Mouse (Mus musculus) limb, embryonic 10.5 days (tissue): ENCODE results near the gene Eif3j1. TPM values are rescaled to one million over a fixed set of nuclear protein-coding genes. Genes with fewer than 3 reads are reported as not detected.
"Not testable (repeated sequence)": the region's sequence is repeated elsewhere in the genome, so short reads cannot be mapped to it uniquely, and the experiment has no call there.

Source experiments
- DNase-seq: peaks from one replicate; pipeline ENCODE4 v3.0.0-alpha.2; 2017; ENCODE audit warnings: low spot score
- H3K27ac ChIP-seq: fragments of 300-500 bp; sonication (generic); 2 replicates; pipeline ENCODE4 v1.5.1; 2016; ENCODE audit warnings: mild to moderate bottlenecking
- H3K27me3 ChIP-seq: fragments of 300-500 bp; sonication (generic); 2 replicates; pipeline ENCODE4 v1.6.1; 2016; ENCODE audit warnings: low read depth, mild to moderate bottlenecking; ENCODE audit not compliant: poor library complexity, severe bottlenecking
- H3K36me3 ChIP-seq: fragments of 300-500 bp; sonication (generic); 2 replicates; pipeline ENCODE4 v1.6.1; 2016; ENCODE audit warnings: mild to moderate bottlenecking, moderate library complexity
- H3K4me1 ChIP-seq: fragments of 300-500 bp; sonication (generic); 2 replicates; pipeline ENCODE4 v1.6.1; 2016
- H3K4me3 ChIP-seq: fragments of 300-500 bp; sonication (generic); 2 replicates; pipeline ENCODE4 v1.5.1; 2016; ENCODE audit warnings: mild to moderate bottlenecking, moderate library complexity
- H3K9me3 ChIP-seq: fragments of 300-500 bp; sonication (generic); replicated peaks from 2 replicates; pipeline ENCODE4 v1.6.1; 2016; ENCODE audit warnings: mild to moderate bottlenecking
- WGBS: fragments of 180-500 bp; shearing (Covaris S2); methylation state at CpG from one replicate; pipeline ENCODE4 v1.1.7; 2016; 5-methylcytosine and 5-hydroxymethylcytosine counted together
- polyA plus RNA-seq: library from polyadenylated mRNA; unstranded; fragments of >200 nt; fragmentation: Nextera tagmentation; extraction: Ambion mirVana; gene quantifications from 2 replicates; pipeline ENCODE4 v1.2.1, GENCODE M21; 2016

The Eif3j1 gene
- polyA plus RNA-seq = 13.1 and 13.6 TPM in 2 replicates

GRCm38 (mm10) chr2:122027862-122028755 is at the start of gene Eif3j1:
TSS of gene Eif3j1 (plus strand) at chr2:122028546.
- Histone ChIP-seq H3K27me3 (no peaks in the 10 kb centered on the region), H3K4me1 (peaks cover 12% of the 10 kb centered on the region; the same call in 1 of the 2 replicates), H3K27ac (peak within 1 kb of the TSS; percentile 91), H3K4me3 (peak within 1 kb of the TSS; percentile 91), H3K36me3 (peaks cover 28% of the 10 kb centered on the region), H3K9me3 (no peaks in the 10 kb centered on the region)
- 1% methylated on average over 49 of the region's 67 CpGs for WGBS
- peak; percentile 94 for DNase-seq

- H3K27me3 ChIP-seq = no peaks in the 10 kb centered on the region
- no peak overlapping the region for H3K27ac ChIP-seq
- 91% methylated on average over 1 of the region's 1 CpGs for WGBS
- no peak overlapping the region for H3K4me3 ChIP-seq
- H3K36me3 ChIP-seq = peaks cover 89% of the 10 kb centered on the region
- no peaks in the 10 kb centered on the region for H3K9me3 ChIP-seq
- no peaks in the 10 kb centered on the region for H3K4me1 ChIP-seq
- no peak for DNase-seq
These were observed 32.6 kb upstream of the Eif3j1 start for GRCm38 (mm10) chr2:121995738-121996137.

GRCm38 (mm10) chr2:122008832-122009231 is 19.5 kb upstream of the Eif3j1 start:
- Histone ChIP-seq H3K4me1 (peaks cover 7% of the 10 kb centered on the region), H3K36me3 (peaks cover 86% of the 10 kb centered on the region), H3K27me3 (no peaks in the 10 kb centered on the region), H3K4me3 (no peak overlapping the region), H3K27ac (no peak overlapping the region), H3K9me3 (no peaks in the 10 kb centered on the region)
- peak; percentile 50 for DNase-seq
- WGBS = 44% methylated on average over 3 of the region's 3 CpGs

- Histone ChIP-seq H3K27ac (no peak overlapping the region), H3K4me3 (no peak overlapping the region), H3K4me1 (peaks cover 7% of the 10 kb centered on the region), H3K27me3 (no peaks in the 10 kb centered on the region), H3K36me3 (peaks cover 80% of the 10 kb centered on the region), H3K9me3 (no peaks in the 10 kb centered on the region)
- WGBS = 94% methylated on average over 7 of the region's 7 CpGs
- no peak for DNase-seq
These were observed 16.9 kb upstream of the Eif3j1 start for GRCm38 (mm10) chr2:122011441-122011840.

- H3K4me1 ChIP-seq = peaks cover 3% of the 10 kb centered on the region; the same call in 1 of the 2 replicates
- 26% methylated on average over 1 of the region's 1 CpGs for WGBS
- H3K36me3 ChIP-seq = peaks cover 26% of the 10 kb centered on the region
- no peaks in the 10 kb centered on the region for H3K9me3 ChIP-seq
- H3K4me3 ChIP-seq = no peak overlapping the region
- no peak for DNase-seq
- H3K27ac ChIP-seq = no peak overlapping the region
- H3K27me3 ChIP-seq = no peaks in the 10 kb centered on the region
These were observed 9.6 kb upstream of the Eif3j1 start for GRCm38 (mm10) chr2:122018705-122019104.

GRCm38 (mm10) chr2:122022284-122022683 is 6.1 kb upstream of the Eif3j1 start:
- peaks cover 3% of the 10 kb centered on the region; the same call in 1 of the 2 replicates for H3K4me1 ChIP-seq
- H3K9me3 ChIP-seq = no peaks in the 10 kb centered on the region
- DNase-seq = no peak
- no peak overlapping the region for H3K4me3 ChIP-seq
- H3K27ac ChIP-seq = no peak overlapping the region
- 82% methylated on average over 2 of the region's 2 CpGs for WGBS
- no peaks in the 10 kb centered on the region for H3K27me3 ChIP-seq
- H3K36me3 ChIP-seq = 0 out of 2 replicates have a peak, but pooled peaks cover 4% of the 10 kb centered on the region

- not testable (repeated sequence) for H3K27ac ChIP-seq, H3K27me3 ChIP-seq, H3K9me3 ChIP-seq, DNase-seq
- Histone ChIP-seq H3K36me3 (peaks cover 21% of the 10 kb centered on the region), H3K4me3 (peak overlapping the region; percentile 91; the same call in 1 of the 2 replicates), H3K4me1 (peaks cover 12% of the 10 kb centered on the region; the same call in 1 of the 2 replicates)
- 93% methylated on average over 10 of the region's 10 CpGs for WGBS
These were observed 1.3 kb upstream of the Eif3j1 start for GRCm38 (mm10) chr2:122027091-122027490.

- no peaks in the 10 kb centered on the region for H3K9me3 ChIP-seq
- no peaks in the 10 kb centered on the region for H3K27me3 ChIP-seq
- H3K36me3 ChIP-seq = peaks cover 36% of the 10 kb centered on the region
- DNase-seq = peak; percentile 66
- H3K27ac ChIP-seq = peak overlapping the region; percentile 91
- peak overlapping the region; percentile 91 for H3K4me3 ChIP-seq
- 1% methylated on average over 71 of the region's 71 CpGs for WGBS
- peaks cover 12% of the 10 kb centered on the region; the same call in 1 of the 2 replicates for H3K4me1 ChIP-seq
These were observed 682 bp downstream of the Eif3j1 start for GRCm38 (mm10) chr2:122028756-122029700.

- Histone ChIP-seq H3K4me3 (no peak overlapping the region), H3K36me3 (peaks cover 59% of the 10 kb centered on the region), H3K27me3 (no peaks in the 10 kb centered on the region), H3K27ac (no peak overlapping the region), H3K9me3 (no peaks in the 10 kb centered on the region), H3K4me1 (peaks cover 12% of the 10 kb centered on the region; the same call in 1 of the 2 replicates)
- no peak for DNase-seq
- 88% methylated on average over 6 of the region's 6 CpGs for WGBS
These were observed 3.6 kb downstream of the Eif3j1 start for GRCm38 (mm10) chr2:122031970-122032369.

- Histone ChIP-seq H3K36me3 (peaks cover 84% of the 10 kb centered on the region), H3K9me3 (no peaks in the 10 kb centered on the region), H3K4me1 (no peaks in the 10 kb centered on the region), H3K27ac (no peak overlapping the region), H3K4me3 (no peak overlapping the region), H3K27me3 (no peaks in the 10 kb centered on the region)
- DNase-seq = no peak
- 95% methylated on average over 3 of the region's 3 CpGs for WGBS
These were observed 7.7 kb downstream of the Eif3j1 start for GRCm38 (mm10) chr2:122036064-122036463.

- H3K9me3 ChIP-seq = no peaks in the 10 kb centered on the region
- H3K27ac ChIP-seq = no peak overlapping the region
- peaks cover 93% of the 10 kb centered on the region for H3K36me3 ChIP-seq
- no peaks in the 10 kb centered on the region for H3K4me1 ChIP-seq
- no peak for DNase-seq
- no peak overlapping the region for H3K4me3 ChIP-seq
- H3K27me3 ChIP-seq = no peaks in the 10 kb centered on the region
These were observed 15.6 kb downstream of the Eif3j1 start for GRCm38 (mm10) chr2:122043926-122044325.

- H3K27me3 ChIP-seq = no peaks in the 10 kb centered on the region
- 93% methylated on average over 11 of the region's 11 CpGs for WGBS
- no peaks in the 10 kb centered on the region for H3K9me3 ChIP-seq
- DNase-seq = no peak
- H3K4me1 ChIP-seq = no peaks in the 10 kb centered on the region
- H3K4me3 ChIP-seq = no peak overlapping the region
- H3K27ac ChIP-seq = no peak overlapping the region
- peaks cover 69% of the 10 kb centered on the region for H3K36me3 ChIP-seq
These were observed 31.2 kb downstream of the Eif3j1 start for GRCm38 (mm10) chr2:122059365-122060115.
